Mouse (Mus musculus) limb, embryonic 11.5 days (tissue): ENCODE measurements around the gene 1700029P11Rik. TPM values are rescaled to one million over a fixed set of nuclear protein-coding genes. Genes with fewer than 3 reads are reported as not detected.

Source experiments
- ATAC-seq: fragments of 200-750 bp; cut with Nextera tagmentation; 2 replicates; pipeline ENCODE4 v1.8.0; 2017; ENCODE audit warnings: low read depth; ENCODE audit not compliant: insufficient number of reproducible peaks, low FRiP score, low TSS enrichment
- DNase-seq: peaks from one replicate; pipeline ENCODE4 v3.0.0-alpha.2; 2015; ENCODE audit warnings: low spot score
- H3K27ac ChIP-seq: fragments of 300-500 bp; sonication (generic); replicated peaks from 2 replicates; pipeline ENCODE4 v1.5.1; 2014; ENCODE audit warnings: low read depth, mild to moderate bottlenecking, low read length
- H3K27me3 ChIP-seq: fragments of 300-500 bp; sonication (generic); 2 replicates; pipeline ENCODE4 v1.6.1; 2014; ENCODE audit warnings: mild to moderate bottlenecking, low read length, mixed read lengths; ENCODE audit not compliant: control insufficient read depth, insufficient read depth
- H3K36me3 ChIP-seq: fragments of 300-500 bp; sonication (generic); 2 replicates; pipeline ENCODE4 v1.6.1; 2014; ENCODE audit warnings: mild to moderate bottlenecking, low read length, moderate library complexity, mixed read lengths; ENCODE audit not compliant: control insufficient read depth, insufficient read depth
- H3K4me1 ChIP-seq: fragments of 300-500 bp; sonication (generic); 2 replicates; pipeline ENCODE4 v1.6.1; 2014; ENCODE audit warnings: low read length, mixed read lengths; ENCODE audit not compliant: control insufficient read depth, insufficient read depth
- H3K4me2 ChIP-seq: fragments of 300-500 bp; sonication (generic); 2 replicates; pipeline ENCODE4 v1.6.1; 2014; ENCODE audit warnings: low read depth, mild to moderate bottlenecking, moderate library complexity; ENCODE audit not compliant: severe bottlenecking
- H3K4me3 ChIP-seq: fragments of 300-500 bp; sonication (generic); 2 replicates; pipeline ENCODE4 v1.5.1; 2014; ENCODE audit warnings: low read depth, low read length
- H3K9ac ChIP-seq: fragments of 300-500 bp; sonication (generic); 2 replicates; pipeline ENCODE4 v1.6.1; 2014; ENCODE audit warnings: mild to moderate bottlenecking, low read length
- H3K9me3 ChIP-seq: fragments of 300-500 bp; sonication (generic); 2 replicates; pipeline ENCODE4 v1.6.1; 2016; ENCODE audit warnings: low read length; ENCODE audit not compliant: control insufficient read depth
- WGBS: fragments of 180-500 bp; shearing (Covaris S2); extraction: QIAGEN DNeasy Blood & Tissue Kit; methylation state at CpG from one replicate; pipeline ENCODE4 v1.1.7; 2014; 5-methylcytosine and 5-hydroxymethylcytosine counted together
- polyA plus RNA-seq: library from polyadenylated mRNA; unstranded; fragments of >200 nt; fragmentation: Nextera tagmentation; extraction: Ambion mirVana; gene quantifications from 2 replicates; pipeline ENCODE4 v1.2.1, GENCODE M21; 2014

Gene 1700029P11Rik
- polyA plus RNA-seq, 1 experiment from 2014 or later, result not detected

GRCm38 (mm10) chr15:82022535-82023088, 42.3 kb downstream of the 1700029P11Rik start:
- DNase-seq (no peak), ATAC-seq (no peak)
- Histone ChIP-seq H3K4me1 (0 out of 2 replicates have a peak, but pooled peaks cover under 1% of the 10 kb centered on the region), H3K27me3 (no peaks in the 10 kb centered on the region), H3K9ac (no peak overlapping the region), H3K4me3 (no peak overlapping the region), H3K9me3 (no peaks in the 10 kb centered on the region), H3K27ac (no peak overlapping the region), H3K36me3 (peaks cover 28% of the 10 kb centered on the region), H3K4me2 (no peak overlapping the region)
- WGBS, result 89% methylated on average over 13 of the region's 13 CpGs

- DNase-seq, result no peak
- H3K9me3 ChIP-seq, result no peaks in the 10 kb centered on the region
- no peak for ATAC-seq
- peaks cover 32% of the 10 kb centered on the region for H3K36me3 ChIP-seq
- H3K4me3 ChIP-seq, result no peak overlapping the region
- H3K27ac ChIP-seq, result no peak overlapping the region
- H3K27me3 ChIP-seq, result no peaks in the 10 kb centered on the region
- no peaks in the 10 kb centered on the region for H3K4me1 ChIP-seq
- no peak overlapping the region for H3K4me2 ChIP-seq
- no peak overlapping the region for H3K9ac ChIP-seq
- 93% methylated on average over 6 of the region's 6 CpGs for WGBS
These were observed 43.8 kb downstream of the 1700029P11Rik start for GRCm38 (mm10) chr15:82023965-82024635.

DNA sequence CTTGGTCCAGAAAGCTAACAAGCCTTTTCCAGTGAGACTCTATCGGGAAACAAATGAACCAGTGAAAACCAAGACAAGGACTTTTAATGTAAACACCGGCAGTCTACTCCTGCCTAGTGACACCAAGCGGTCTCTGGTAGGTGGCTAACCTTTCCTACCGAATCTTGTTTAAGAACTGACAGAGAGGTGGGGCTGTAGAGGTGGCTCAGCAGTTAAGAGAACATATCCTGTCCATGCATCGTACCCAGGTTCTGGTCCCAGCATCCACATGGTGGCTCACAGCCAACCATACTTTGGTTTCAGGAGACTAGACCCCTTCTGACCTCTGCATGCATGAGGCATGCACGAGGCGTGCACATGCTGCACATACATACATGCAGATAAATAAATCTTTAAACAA, 46.9 kb downstream of the 1700029P11Rik start:
- 92% methylated on average over 7 of the region's 7 CpGs for WGBS
- Histone ChIP-seq H3K36me3 (peaks cover 43% of the 10 kb centered on the region), H3K4me1 (no peaks in the 10 kb centered on the region), H3K4me3 (no peak overlapping the region), H3K27ac (no peak overlapping the region), H3K9me3 (no peaks in the 10 kb centered on the region), H3K4me2 (no peak overlapping the region), H3K27me3 (no peaks in the 10 kb centered on the region), H3K9ac (no peak overlapping the region)
- DNase-seq (no peak), ATAC-seq (no peak)

DNA sequence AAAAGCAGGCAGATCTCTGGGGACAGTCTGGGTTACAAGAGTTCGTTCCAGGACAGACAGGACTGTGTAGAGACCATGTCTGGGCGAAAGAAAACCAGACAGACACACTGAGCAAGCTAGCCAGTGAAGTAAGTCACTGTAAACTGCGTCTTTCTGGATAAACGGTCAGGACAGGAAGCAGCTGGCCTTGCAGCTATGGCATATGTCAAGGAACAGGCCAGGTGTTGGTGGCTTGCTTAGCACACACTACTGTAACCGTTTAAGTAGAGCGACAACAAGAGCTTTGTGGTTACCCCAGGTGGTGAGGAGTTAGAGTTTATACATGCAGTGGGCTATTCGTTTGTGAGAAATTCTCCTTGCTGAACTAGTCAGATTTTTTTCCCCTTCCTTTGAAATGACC, 47.4 kb downstream of the 1700029P11Rik start:
- ATAC-seq, result no peak

More for the DNA sequence above, 47.4 kb downstream of the 1700029P11Rik start:
- Histone ChIP-seq H3K9me3 (no peaks in the 10 kb centered on the region), H3K27ac (no peak overlapping the region), H3K4me2 (no peak overlapping the region), H3K9ac (no peak overlapping the region), H3K4me3 (no peak overlapping the region), H3K27me3 (no peaks in the 10 kb centered on the region), H3K36me3 (peaks cover 43% of the 10 kb centered on the region), H3K4me1 (no peaks in the 10 kb centered on the region)
- WGBS, result 88% methylated on average over 7 of the region's 7 CpGs
- DNase-seq, result no peak

Other genes starting within 250 kb of the 1700029P11Rik start
- 53.9 and 57.9 TPM in 2 replicates for gene Zc3h7b, start 235.5 kb upstream of the 1700029P11Rik start, polyA plus RNA-seq
- 125 and 129 TPM in 2 replicates for gene Rangap1, start 235.0 kb upstream of the 1700029P11Rik start, polyA plus RNA-seq
- 13.7 and 14.6 TPM in 2 replicates for gene Tef, start 178.1 kb upstream of the 1700029P11Rik start, polyA plus RNA-seq
- 16.7 and 16.8 TPM in 2 replicates for gene Tob2, start 121.7 kb upstream of the 1700029P11Rik start, polyA plus RNA-seq
- 240 and 243 TPM in 2 replicates for gene Phf5a, start 108.6 kb upstream of the 1700029P11Rik start, polyA plus RNA-seq
- 158 and 162 TPM in 2 replicates for gene Aco2, start 108.2 kb upstream of the 1700029P11Rik start, polyA plus RNA-seq
- 68.2 and 71.3 TPM in 2 replicates for gene Polr3h, start 54.3 kb upstream of the 1700029P11Rik start, polyA plus RNA-seq
- gene Csdc2, start 43.8 kb upstream of the 1700029P11Rik start, polyA plus RNA-seq, result 4.9 TPM in 2 replicates
- 15.3 and 16.0 TPM in 2 replicates for gene Pmm1, start 19.6 kb upstream of the 1700029P11Rik start, polyA plus RNA-seq
- 91.0 and 105 TPM in 2 replicates for gene Xrcc6, start 7.3 kb downstream of the 1700029P11Rik start, polyA plus RNA-seq
- gene Desi1, start 53.3 kb downstream of the 1700029P11Rik start, polyA plus RNA-seq, result 34.4 and 37.7 TPM in 2 replicates
- gene Snu13, start 67.1 kb downstream of the 1700029P11Rik start, polyA plus RNA-seq, result 326 and 338 TPM in 2 replicates
- gene 4930407I10Rik, start 78.6 kb downstream of the 1700029P11Rik start, polyA plus RNA-seq, result 0.04 TPM in 1 of 2 replicates, not detected in the other
- gene Mei1, start 89.5 kb downstream of the 1700029P11Rik start, polyA plus RNA-seq, result 0.05 and 0.14 TPM in 2 replicates
- 22.3 and 24.4 TPM in 2 replicates for gene Ccdc134, start 147.4 kb downstream of the 1700029P11Rik start, polyA plus RNA-seq
- gene Srebf2, start 166.6 kb downstream of the 1700029P11Rik start, polyA plus RNA-seq, result 129 and 138 TPM in 2 replicates
- gene Shisa8, start 232.3 kb downstream of the 1700029P11Rik start, polyA plus RNA-seq, result 0.31 TPM in 1 of 2 replicates, not detected in the other
- gene Tnfrsf13c, start 243.8 kb downstream of the 1700029P11Rik start, polyA plus RNA-seq, result 0.27 TPM in 1 of 2 replicates, not detected in the other